Mouse (Mus musculus) urinary bladder, postnatal 36 days (tissue): ENCODE measurements around the gene Plk2.

ENCODE experiments used
- DNase-seq, 2 experiments: peaks; one replicate each; pipeline ENCODE4 v3.0.0; 2022; ENCODE audit warnings: low spot score in 2 of 2, mixed read lengths in 1 of 2

Gene Plk2

GRCm38 (mm10) chr13:110406152-110406551, 11.3 kb downstream of the Plk2 start:
- no peak for DNase-seq

DNA sequence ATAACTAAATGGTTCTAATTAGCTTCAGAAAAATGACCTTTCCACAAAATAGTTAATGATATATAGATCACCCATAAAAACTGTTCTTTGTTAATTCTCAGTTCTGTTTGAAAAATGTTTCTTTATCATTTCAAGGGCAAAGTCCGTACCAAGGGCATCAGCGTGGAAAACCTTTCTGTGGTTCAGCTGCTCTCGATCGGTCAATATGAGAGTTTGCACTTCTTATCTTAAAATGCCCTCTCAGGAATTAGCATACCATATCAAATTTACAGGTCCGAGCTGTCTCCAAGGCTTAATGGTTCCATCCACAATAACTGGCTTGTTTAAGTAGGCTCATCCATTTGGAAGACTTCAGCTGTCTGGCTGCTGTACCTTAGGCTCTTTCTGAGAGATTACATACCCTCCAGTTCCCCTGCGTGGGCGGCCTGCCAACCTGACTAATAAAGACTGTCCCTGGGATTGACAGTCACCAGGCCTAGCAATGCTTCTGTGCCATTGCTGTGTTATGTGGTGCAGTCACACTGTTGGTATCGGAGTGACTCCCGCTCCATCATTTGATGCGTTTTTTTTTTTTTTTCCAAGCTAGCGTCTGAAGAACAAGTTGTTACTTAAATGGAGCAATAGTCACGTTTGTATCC, 17.8 kb downstream of the Plk2 start:
- no peak for DNase-seq

DNA sequence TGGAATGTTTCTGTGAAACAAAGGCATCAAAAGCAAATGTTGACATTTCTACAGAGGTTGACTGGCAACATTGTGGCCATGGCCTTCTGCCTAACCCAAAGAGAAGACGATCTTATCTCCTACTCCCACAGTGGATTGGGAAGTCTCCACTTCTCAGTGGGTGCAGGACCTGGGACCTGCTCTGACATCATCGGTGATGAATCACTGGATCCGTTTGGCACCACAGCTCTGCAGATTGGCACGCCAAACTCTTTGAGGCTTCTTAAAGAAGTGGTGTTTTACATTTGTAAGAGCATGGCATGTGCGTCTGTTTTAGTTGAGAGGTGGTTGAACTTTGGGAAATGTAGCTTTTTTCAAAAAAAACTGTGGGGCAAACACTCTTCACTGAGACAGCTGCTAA, 23.8 kb downstream of the Plk2 start:
- no peak for DNase-seq

GRCm38 (mm10) chr13:110419640-110420039, 24.8 kb downstream of the Plk2 start:
- DNase-seq = no peak

- no peak for DNase-seq
Observed at GRCm38 (mm10) chr13:110422434-110422833, 27.6 kb downstream of the Plk2 start.

DNA sequence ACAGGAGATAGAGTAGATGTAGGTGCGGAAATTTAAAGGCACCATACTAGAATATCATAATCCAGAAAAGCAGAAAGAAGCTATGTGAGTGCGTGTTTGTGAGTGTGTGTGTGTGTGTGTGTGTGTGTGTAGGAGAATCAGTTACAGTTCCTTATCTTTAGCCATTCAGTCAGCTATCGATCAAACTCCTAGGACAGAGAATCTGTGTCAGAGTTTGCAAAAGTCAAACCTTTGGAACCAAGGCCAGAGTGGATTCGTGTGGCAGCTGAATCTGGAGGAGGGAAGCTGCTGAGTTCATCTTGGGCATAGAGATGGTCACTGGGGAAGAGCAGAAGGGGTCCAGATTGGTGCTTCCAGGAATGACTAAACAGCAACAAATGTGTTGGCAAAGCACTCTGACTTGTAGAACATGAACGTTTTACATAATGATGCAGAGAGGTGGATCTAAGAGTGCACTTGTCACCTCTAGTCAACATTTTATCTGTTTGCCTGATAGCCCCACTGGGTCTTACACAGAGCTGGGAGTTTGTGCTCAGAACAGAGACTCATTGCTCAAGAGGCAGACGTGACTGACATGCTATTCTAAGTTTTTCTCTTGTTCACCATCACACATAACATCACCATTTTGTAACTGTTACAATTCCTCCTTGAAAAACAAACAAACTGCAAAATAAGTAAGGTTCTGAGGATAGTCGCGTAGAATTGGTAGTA, 30.8 kb downstream of the Plk2 start:
- no peak for DNase-seq

DNA sequence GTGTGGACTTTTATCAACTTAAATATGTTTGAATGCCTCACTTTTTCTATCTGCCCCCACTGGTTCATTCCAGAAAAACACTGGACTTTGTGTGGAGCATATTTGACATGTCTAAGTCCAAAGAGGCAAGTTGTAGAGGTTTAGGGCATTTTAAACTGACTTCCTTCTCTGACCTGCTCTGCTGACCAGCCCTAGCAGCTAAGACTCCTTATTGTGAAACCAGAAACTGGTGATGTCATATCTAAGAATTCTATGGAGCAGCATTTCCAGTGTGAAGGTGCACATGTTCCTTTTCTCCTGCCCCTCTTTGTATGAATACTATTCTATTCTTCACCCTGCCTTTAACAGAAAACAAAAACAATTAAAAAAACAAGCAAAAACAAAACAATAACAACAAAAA, 36.5 kb downstream of the Plk2 start:
- no peak for DNase-seq

- DNase-seq = no peak
Observed at GRCm38 (mm10) chr13:110432062-110432566, 37.3 kb downstream of the Plk2 start.

- DNase-seq = no peak
Observed at GRCm38 (mm10) chr13:110432613-110433012, 37.8 kb downstream of the Plk2 start.

DNA sequence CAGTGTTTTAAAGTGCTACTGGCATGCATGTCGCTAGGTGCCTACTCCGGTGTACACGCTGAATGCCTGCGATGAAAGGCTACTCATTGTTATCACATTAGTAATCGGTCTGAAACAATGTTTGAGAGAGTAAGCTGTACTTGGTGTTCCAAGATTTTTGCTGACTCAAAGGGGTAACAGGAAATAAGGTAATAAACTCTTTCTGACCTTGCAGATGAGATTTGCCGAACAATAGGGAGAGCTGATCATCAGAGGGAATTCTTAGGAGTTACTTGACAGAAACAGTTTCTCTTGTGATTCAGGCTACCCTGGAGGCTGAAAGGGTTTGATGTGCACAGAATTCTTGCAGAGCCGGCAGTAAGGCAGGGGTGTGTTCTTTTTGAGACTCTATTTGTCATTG, 41.8 kb downstream of the Plk2 start:
- DNase-seq = no peak

DNA sequence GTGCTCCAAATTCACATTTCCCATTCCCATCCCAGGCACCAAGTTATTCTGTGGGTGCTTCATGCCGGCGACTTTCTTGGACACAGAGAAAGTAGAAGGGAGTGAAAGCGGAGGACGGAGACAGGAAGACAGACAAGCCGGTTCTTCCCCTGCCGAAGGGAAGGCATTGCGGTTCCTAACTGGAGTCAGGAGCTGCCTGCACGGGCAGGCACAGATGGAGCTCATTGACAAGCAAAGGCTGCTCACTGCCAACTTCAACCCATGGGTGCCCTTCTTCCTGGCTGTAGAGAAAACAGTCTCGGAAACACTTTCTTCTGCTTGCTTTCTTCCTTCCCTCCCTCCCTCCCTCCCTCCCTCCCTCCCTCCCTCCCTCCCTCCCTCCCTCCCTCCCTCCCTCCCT, 43.8 kb downstream of the Plk2 start:
- no peak for DNase-seq

DNA sequence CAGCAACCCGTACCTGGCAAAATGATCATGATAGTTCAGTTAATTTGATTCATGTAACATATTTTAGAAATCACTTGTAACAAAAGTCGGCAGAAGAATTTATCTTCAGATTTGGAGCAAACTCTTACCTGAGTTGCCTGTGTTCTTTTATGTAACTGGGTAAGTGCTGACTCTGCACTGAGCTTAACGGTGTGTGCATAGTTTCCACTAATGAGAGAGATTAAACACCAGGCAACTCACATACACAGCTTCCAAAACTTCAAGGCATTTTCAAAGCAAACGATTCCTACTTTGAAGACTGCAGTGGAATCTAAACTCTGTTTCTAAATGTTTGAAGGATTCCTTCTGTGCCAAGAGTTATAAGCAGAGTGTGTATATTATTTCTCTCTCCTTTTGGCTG, 49.5 kb downstream of the Plk2 start:
- DNase-seq = no peak

GRCm38 (mm10) chr13:110444894-110445293, 50.0 kb downstream of the Plk2 start:
- DNase-seq = no peak

GRCm38 (mm10) chr13:110446434-110446833, 51.6 kb downstream of the Plk2 start:
- DNase-seq = no peak

GRCm38 (mm10) chr13:110450056-110450455, 55.2 kb downstream of the Plk2 start:
- no peak for DNase-seq
